Mouse (Mus musculus) limb, embryonic 10.5 days (tissue): ENCODE results near the gene Mtor. TPM values are rescaled to one million over a fixed set of nuclear protein-coding genes. Genes with fewer than 3 reads are reported as not detected.

ENCODE experiments used
- DNase-seq: peaks from one replicate; pipeline ENCODE4 v3.0.0-alpha.2; 2017; ENCODE audit warnings: low spot score
- H3K27ac ChIP-seq: fragments of 300-500 bp; sonication (generic); 2 replicates; pipeline ENCODE4 v1.5.1; 2016; ENCODE audit warnings: mild to moderate bottlenecking
- H3K27me3 ChIP-seq: fragments of 300-500 bp; sonication (generic); 2 replicates; pipeline ENCODE4 v1.6.1; 2016; ENCODE audit warnings: low read depth, mild to moderate bottlenecking; ENCODE audit not compliant: poor library complexity, severe bottlenecking
- H3K36me3 ChIP-seq: fragments of 300-500 bp; sonication (generic); 2 replicates; pipeline ENCODE4 v1.6.1; 2016; ENCODE audit warnings: mild to moderate bottlenecking, moderate library complexity
- H3K4me1 ChIP-seq: fragments of 300-500 bp; sonication (generic); 2 replicates; pipeline ENCODE4 v1.6.1; 2016
- H3K4me3 ChIP-seq: fragments of 300-500 bp; sonication (generic); 2 replicates; pipeline ENCODE4 v1.5.1; 2016; ENCODE audit warnings: mild to moderate bottlenecking, moderate library complexity
- H3K9me3 ChIP-seq: fragments of 300-500 bp; sonication (generic); replicated peaks from 2 replicates; pipeline ENCODE4 v1.6.1; 2016; ENCODE audit warnings: mild to moderate bottlenecking
- whole genome bisulfite sequencing: fragments of 180-500 bp; shearing (Covaris S2); methylation state at CpG from one replicate; pipeline ENCODE4 v1.1.7; 2016; 5-methylcytosine and 5-hydroxymethylcytosine counted together
- polyA plus RNA-seq: library from polyadenylated mRNA; unstranded; fragments of >200 nt; fragmentation: Nextera tagmentation; extraction: Ambion mirVana; gene quantifications from 2 replicates; pipeline ENCODE4 v1.2.1, GENCODE M21; 2016

Gene Mtor
- polyA plus RNA-seq = 20.6 and 22.3 TPM in 2 replicates

DNA sequence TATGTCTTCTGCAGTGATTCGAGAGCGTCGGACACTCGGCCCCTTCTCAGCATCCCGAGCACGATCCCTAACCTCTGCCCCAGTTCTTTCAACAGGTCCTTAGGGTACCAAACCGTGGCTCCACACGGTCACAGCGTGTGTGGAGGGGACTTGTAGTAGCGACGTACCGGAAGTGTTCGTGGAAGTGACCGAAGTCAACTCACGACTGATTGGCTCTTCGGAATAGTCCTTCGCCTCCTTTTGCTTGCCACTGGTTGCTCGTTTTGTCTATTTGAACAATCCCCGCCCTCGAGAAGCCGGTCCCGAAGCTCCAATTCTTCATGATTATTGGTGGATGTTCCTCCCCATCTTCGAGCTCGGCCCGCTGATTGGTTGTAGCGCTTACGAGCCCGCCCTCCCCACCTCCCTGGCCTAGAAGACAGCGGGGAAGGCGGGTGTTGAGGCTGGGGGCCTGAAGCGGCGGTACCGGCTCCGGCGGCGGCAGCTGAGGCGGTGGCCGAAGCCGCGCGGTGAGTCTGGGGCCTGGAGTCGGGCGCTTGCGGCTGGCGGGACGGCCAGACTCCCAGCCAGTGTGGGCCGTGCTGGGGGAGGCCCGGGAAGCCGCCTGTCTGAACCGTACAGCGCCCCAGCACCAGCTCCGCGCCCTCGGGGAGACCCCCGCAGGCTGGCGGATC, at the start of gene Mtor:
Mtor (plus strand) TSS at position 433 of the 674 bp plus-strand sequence.
- Histone ChIP-seq H3K27ac (peak within 1 kb of the TSS; percentile 86), H3K36me3 (peaks cover 14% of the 10 kb centered on the region), H3K27me3 (no peaks in the 10 kb centered on the region), H3K4me1 (peaks cover 34% of the 10 kb centered on the region), H3K4me3 (peak within 1 kb of the TSS; percentile 93), H3K9me3 (no peaks in the 10 kb centered on the region)
- under 1% methylated on average over 56 of the region's 56 CpGs for WGBS
- DNase-seq = peak; percentile 89

DNA sequence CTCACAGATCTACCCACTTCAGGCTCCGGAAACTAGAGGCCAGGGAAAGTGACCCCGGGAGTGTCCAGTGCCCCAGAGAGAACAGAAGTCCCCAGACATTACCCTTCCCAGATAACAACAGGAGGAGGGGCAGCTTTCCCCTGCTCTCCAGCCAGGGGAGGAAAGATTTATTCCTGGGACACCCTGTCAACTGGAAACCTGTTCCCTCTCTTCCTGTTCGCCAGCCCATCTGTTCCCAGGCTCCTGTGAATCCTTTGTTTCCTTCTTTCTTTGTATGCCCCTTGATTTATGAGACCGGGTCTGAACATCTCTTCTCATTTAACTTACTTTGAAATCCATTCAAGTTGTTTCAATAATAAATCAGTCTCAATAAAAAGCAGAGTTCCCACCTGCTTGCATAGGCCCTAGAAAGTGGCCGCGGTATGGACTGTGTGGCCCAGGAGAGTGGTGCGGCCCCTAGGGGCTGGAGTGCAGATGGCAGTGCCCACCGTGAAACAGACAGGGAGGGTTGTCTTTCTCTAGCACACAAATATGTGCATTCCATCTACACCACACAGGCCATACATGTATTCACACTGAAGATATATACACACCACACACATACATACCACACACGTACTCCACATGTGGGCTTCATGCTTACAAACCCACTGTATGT, 48.8 kb upstream of the Mtor start:
- no peak for DNase-seq
- WGBS = 52% methylated on average over 9 of the region's 9 CpGs
- 0 out of 2 replicates have a peak overlapping the region, but pooled peaks have one; percentile 46 for H3K27ac ChIP-seq
- no peaks in the 10 kb centered on the region for H3K9me3 ChIP-seq
- no peak overlapping the region for H3K4me3 ChIP-seq
- no peaks in the 10 kb centered on the region for H3K36me3 ChIP-seq
- H3K27me3 ChIP-seq = peaks cover 38% of the 10 kb centered on the region
- peaks cover 77% of the 10 kb centered on the region for H3K4me1 ChIP-seq

DNA sequence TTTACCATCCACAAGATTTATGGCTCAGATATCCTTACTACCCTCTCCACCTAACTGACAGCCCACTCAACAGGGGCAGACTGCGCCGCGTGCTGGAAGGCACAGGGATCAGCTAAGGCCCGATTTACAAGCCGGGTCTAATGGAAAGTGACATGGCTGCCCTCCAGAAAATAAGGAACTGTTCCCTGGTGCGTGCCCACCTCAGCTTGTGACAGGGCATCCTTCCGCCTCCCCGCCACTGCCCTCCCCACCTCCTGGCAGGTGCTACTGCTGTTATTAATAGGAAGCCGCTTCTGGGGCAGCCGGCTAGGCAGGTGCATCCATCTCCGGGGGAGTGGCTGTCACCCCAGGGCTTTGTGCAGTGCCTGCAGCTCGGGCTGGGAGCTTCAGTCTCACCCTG, 45.0 kb upstream of the Mtor start:
- no peak overlapping the region for H3K4me3 ChIP-seq
- peaks cover 63% of the 10 kb centered on the region for H3K4me1 ChIP-seq
- peaks cover 74% of the 10 kb centered on the region for H3K27me3 ChIP-seq
- H3K27ac ChIP-seq = no peak overlapping the region
- no peak for DNase-seq
- WGBS = 15% methylated on average over 12 of the region's 12 CpGs
- no peaks in the 10 kb centered on the region for H3K36me3 ChIP-seq
- no peaks in the 10 kb centered on the region for H3K9me3 ChIP-seq

DNA sequence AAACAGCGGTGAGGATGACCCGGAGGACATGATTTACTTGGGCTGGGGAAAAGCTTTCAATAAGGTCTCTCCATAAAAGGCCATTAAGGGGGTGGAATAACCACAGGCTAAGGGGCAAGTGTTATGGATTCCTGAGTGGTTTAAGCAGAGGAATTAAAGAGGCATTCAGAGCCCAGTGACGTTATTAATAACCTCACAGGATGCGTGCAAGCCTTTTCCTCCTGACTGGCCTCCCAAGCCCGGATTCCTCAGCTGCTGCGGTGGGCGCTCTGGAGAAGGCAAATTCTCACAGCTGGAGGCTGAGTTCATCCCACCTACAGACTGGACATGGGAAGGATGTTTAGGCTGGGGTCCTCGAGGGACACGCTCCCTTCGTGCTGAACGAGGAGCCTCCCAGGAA, 43.7 kb upstream of the Mtor start:
- Histone ChIP-seq H3K4me1 (peaks cover 64% of the 10 kb centered on the region), H3K4me3 (peak overlapping the region; percentile 21; the same call in 1 of the 2 replicates), H3K9me3 (no peaks in the 10 kb centered on the region), H3K36me3 (no peaks in the 10 kb centered on the region), H3K27ac (no peak overlapping the region), H3K27me3 (peaks cover 80% of the 10 kb centered on the region)
- 16% methylated on average over 11 of the region's 11 CpGs for WGBS
- no peak for DNase-seq

DNA sequence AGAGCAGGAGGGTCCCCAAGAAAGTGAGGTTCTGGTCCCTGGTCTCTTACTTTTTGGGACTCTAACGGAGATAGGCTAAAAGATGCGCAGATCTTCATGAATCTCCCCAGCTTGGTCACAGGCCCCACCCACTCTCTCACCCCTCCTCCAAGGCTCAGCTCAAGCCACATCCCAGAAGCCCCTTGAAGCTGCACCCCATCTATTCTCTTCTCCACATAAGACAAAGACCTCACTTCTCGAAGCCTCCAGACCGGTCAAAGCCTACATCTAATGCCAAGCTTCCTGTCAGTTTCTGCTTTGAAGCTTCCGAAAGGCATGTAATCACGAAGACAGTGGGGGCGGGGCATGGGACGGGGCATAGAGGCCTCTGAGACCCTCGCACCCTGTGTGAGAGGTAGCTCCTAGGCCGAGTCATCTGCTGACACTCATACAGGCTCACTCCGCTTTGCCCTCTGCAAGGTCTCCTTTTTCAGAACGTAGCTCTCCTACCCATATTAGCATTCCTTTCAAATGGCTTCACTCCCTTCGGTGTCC, 43.1 kb upstream of the Mtor start:
- Histone ChIP-seq H3K27ac (no peak overlapping the region), H3K27me3 (peaks cover 80% of the 10 kb centered on the region), H3K4me1 (peaks cover 58% of the 10 kb centered on the region), H3K9me3 (no peaks in the 10 kb centered on the region), H3K4me3 (peak overlapping the region; percentile 21; the same call in 1 of the 2 replicates), H3K36me3 (no peaks in the 10 kb centered on the region)
- 10% methylated on average over 13 of the region's 13 CpGs for WGBS
- no peak for DNase-seq

DNA sequence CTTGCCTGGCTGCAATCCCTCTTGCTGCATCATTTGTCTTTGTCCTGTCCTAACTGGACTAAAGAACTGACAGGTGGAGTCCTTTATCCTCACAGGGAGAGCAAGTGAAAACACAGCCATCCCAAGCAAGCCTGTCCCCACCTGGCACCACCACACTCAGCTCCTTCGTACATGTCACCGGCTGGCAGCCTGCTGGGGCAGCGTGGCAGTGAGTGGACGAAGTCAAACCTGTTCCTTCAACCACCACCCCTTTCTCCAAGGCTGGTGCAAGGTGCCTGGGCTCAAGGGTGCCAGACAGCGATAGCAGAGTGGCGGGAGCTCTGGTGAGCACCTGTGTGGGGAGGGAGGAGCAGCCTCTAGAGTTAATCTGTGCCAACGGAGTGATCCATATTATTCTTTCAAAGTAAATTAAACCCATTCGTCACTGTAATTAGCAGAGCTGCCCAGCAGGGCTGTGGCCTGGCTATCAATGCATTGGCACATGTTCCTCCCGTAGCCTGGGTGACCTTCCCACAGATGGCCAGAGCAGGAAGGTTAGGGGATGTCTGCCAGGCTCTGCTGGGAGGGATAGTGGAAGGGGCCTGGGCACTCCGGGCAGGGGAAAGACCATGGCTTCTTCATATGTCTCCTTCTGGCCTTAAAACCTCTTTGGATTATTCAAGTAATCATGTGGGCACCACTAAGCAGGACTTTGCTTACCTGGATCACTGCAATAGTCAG, 40.0 kb upstream of the Mtor start:
- H3K4me3 ChIP-seq = no peak overlapping the region
- WGBS = 69% methylated on average over 10 of the region's 10 CpGs
- no peak for DNase-seq
- H3K36me3 ChIP-seq = no peaks in the 10 kb centered on the region
- H3K4me1 ChIP-seq = peaks cover 37% of the 10 kb centered on the region
- H3K27ac ChIP-seq = no peak overlapping the region
- H3K27me3 ChIP-seq = peaks cover 53% of the 10 kb centered on the region
- H3K9me3 ChIP-seq = no peaks in the 10 kb centered on the region

DNA sequence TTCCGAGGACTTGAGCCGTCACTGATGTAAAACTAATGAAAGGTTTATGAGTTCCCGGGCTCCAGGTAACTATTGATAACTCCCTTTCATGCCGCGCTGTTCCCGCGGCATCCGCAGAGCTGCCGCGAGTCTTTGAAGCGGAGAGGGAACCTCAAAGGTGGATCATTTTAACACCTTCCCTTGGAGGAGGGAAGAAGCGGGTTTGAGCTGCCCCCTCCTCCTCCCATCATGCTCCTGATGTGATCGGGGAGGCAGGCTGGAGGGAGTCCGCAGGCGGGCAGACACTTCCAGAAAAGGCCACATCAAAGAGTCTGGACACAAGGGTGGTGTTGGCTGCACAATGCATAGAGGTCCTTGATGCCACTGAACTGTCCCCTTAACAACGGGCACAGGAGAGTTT, 32.8 kb upstream of the Mtor start:
- Histone ChIP-seq H3K36me3 (no peaks in the 10 kb centered on the region), H3K27me3 (peaks cover 42% of the 10 kb centered on the region), H3K4me1 (peaks cover 37% of the 10 kb centered on the region), H3K9me3 (no peaks in the 10 kb centered on the region), H3K27ac (no peak overlapping the region), H3K4me3 (peak overlapping the region; percentile 31)
- no peak for DNase-seq
- 6% methylated on average over 16 of the region's 16 CpGs for WGBS

DNA sequence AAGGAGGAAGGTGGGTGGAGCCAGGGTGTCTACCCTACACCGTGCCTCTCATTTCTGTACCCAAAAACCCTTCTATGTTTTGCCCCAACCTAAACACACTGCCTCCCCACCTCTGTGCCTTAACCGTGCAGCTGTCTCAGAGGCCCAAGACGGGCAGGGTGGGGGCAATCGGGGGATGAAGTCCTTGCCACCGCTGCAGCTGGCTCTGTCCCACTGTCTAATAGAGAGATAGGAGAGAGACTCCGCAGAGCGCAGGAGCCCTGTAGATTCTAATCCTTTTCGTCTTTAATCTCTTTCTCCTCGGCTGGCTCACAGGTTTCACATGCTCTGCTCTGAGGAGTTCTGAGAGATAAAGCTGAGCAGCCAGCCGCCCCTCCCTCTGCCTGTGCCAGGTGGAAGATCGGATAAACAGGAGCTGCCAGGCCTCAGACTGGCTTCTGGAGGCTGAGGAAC, 31.3 kb upstream of the Mtor start:
- Histone ChIP-seq H3K9me3 (no peaks in the 10 kb centered on the region), H3K27me3 (peaks cover 42% of the 10 kb centered on the region), H3K4me1 (peaks cover 37% of the 10 kb centered on the region), H3K4me3 (no peak overlapping the region), H3K27ac (no peak overlapping the region), H3K36me3 (no peaks in the 10 kb centered on the region)
- DNase-seq = no peak
- 56% methylated on average over 11 of the region's 11 CpGs for WGBS

DNA sequence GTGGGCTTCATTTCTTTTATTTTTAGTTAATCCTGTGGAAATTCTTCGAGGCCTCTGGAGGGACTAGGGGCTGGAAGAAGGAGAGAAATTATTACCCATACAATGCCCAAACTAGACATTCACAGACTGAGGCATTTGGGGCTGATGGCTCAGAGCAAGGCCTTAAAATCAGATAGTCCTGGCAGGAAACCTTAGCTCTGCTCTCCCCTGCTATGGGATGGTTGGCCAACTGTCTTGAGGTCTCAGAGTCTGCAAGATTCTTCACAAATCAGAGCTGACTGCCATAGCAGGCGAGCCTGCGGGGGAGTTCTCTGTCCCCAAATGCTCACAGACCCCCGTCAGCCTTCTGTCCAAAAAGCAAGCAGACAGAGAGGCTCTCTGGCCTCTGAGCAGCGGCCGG, 30.9 kb upstream of the Mtor start:
- no peak overlapping the region for H3K27ac ChIP-seq
- H3K36me3 ChIP-seq = no peaks in the 10 kb centered on the region
- 57% methylated on average over 6 of the region's 6 CpGs for whole genome bisulfite sequencing

DNA sequence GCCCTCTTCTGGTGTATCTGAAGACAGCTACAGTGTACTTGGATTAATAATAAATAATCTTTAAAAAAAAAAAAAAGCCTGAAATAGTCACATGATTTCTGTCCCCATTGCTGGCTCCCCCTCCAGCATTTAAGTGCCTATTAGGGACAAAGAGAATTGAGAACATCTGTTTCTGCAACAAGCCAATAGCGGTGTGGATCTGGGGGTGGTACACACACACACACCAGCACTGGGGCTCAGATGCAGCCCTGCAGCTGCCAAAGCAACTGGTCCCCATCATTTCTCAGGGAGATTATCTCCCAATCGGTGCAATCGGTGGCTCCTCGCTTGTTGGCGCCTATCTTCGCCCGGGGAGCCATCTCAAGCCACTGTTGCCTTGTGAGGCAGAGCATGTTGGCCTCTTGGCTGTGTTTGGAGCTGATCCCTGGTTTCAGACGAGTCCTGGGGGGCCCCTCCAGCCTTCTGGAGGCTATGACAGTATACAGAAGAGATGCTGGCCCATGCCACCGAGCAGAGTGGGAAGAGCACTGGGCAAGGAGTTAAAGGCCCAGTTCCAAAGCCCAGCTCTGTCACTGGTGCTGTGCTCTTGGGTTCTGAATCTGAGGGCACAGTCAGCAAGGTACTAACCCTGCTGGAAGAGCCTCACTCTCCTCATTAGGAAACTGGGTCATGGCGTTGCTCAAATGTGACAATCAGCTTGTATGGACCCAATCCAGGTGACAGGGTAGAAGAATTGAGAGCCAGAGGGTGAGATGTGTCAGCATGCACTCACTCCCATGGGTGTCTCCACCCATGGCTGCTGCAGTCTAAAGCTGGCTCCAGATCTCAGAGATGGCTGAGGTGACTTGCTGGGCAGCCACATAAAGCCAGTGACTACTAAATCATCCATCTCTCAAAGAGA, 21.2 kb upstream of the Mtor start:
- peak overlapping the region; percentile 71 for H3K27ac ChIP-seq

More for the DNA sequence above, 30.9 kb upstream of the Mtor start:
- Histone ChIP-seq H3K4me3 (no peak overlapping the region), H3K9me3 (no peaks in the 10 kb centered on the region), H3K27me3 (peaks cover 42% of the 10 kb centered on the region), H3K4me1 (peaks cover 37% of the 10 kb centered on the region)
- DNase-seq = no peak

DNA sequence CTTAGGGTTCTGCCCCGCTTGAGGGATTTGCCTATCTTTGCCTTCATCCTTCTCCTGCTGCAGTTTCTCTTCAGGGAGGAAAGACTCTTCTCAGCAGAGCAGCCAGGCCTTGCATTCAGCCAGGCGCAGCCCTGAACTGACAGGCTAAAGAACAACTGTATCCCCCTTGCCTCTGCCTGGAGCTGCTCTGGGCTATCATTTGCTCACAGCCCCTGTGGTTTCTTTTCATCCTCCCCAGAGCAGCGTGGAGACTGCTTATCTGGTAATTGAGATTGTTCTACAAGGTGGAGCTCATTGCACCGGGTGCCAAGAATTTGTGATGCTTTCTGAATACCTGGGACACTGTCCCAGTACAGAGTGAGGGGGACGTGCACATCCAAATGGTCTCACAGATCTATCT, 19.9 kb upstream of the Mtor start:
- Histone ChIP-seq H3K9me3 (no peaks in the 10 kb centered on the region), H3K27ac (no peak overlapping the region; the same call in 1 of the 2 replicates), H3K4me1 (peaks cover 59% of the 10 kb centered on the region), H3K36me3 (peaks cover 10% of the 10 kb centered on the region; the same call in 1 of the 2 replicates), H3K27me3 (no peaks in the 10 kb centered on the region), H3K4me3 (no peak overlapping the region)
- WGBS = 89% methylated on average over 5 of the region's 5 CpGs
- DNase-seq = no peak

More for the DNA sequence above, 21.2 kb upstream of the Mtor start:
- Histone ChIP-seq H3K4me1 (peaks cover 49% of the 10 kb centered on the region), H3K4me3 (0 out of 2 replicates have a peak overlapping the region, but pooled peaks have one; percentile 3), H3K9me3 (no peaks in the 10 kb centered on the region), H3K27me3 (no peaks in the 10 kb centered on the region), H3K36me3 (no peaks in the 10 kb centered on the region)
- WGBS = 71% methylated on average over 10 of the region's 10 CpGs
- no peak for DNase-seq

DNA sequence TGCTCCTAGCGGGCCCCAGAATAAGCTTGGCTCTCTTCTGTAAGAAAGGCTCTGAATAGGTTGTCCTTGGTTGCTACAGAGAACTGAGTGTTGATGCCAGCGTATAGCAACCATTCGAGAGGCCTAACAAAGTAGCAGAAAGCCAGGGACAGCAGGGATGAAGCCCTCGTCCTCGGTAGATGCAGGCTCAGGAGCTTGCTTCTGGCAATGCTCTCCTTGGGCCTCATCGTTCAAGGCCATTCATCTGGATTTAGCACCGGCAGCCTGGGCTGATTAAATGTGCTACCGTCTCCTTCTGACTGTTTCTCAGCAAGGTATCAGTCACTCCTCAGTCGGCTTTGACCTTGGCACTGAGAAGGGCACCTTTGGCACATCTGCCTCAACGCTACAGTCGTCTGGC, 19.3 kb upstream of the Mtor start:
- Histone ChIP-seq H3K27me3 (no peaks in the 10 kb centered on the region), H3K4me1 (peaks cover 64% of the 10 kb centered on the region), H3K27ac (no peak overlapping the region), H3K4me3 (no peak overlapping the region), H3K36me3 (peaks cover 15% of the 10 kb centered on the region; the same call in 1 of the 2 replicates), H3K9me3 (no peaks in the 10 kb centered on the region)
- no peak for DNase-seq
- WGBS = 84% methylated on average over 11 of the region's 11 CpGs
